Mouse (Mus musculus): ENCODE data around the gene Ppp4r3a.
"Not testable (repeated sequence)": the region's sequence is repeated elsewhere in the genome, so short reads cannot be mapped to it uniquely, and the experiment has no call there.

Ppp4r3a gene

GRCm38 (mm10) chr12:101083076-101083838, at the start of gene Ppp4r3a:
TSS of gene Ppp4r3a (minus strand) at chr12:101083702.
- DNase-seq, result peak; percentile 100

- no peak for DNase-seq
These were observed 39.5 kb upstream of the Ppp4r3a start for GRCm38 (mm10) chr12:101123013-101123412.

GRCm38 (mm10) chr12:101122066-101122465, 38.6 kb upstream of the Ppp4r3a start:
- DNase-seq, result not testable (repeated sequence)

GRCm38 (mm10) chr12:101109794-101110585, 26.5 kb upstream of the Ppp4r3a start:
- not testable (repeated sequence) for DNase-seq

GRCm38 (mm10) chr12:101107722-101108121, 24.2 kb upstream of the Ppp4r3a start:
- DNase-seq, result no peak

GRCm38 (mm10) chr12:101105571-101105970, 22.1 kb upstream of the Ppp4r3a start:
- DNase-seq, result no peak

- peak; percentile 84 for DNase-seq
These were observed 19.1 kb upstream of the Ppp4r3a start for GRCm38 (mm10) chr12:101102648-101103047.

- peak; percentile 14 for DNase-seq
These were observed 10.2 kb upstream of the Ppp4r3a start for GRCm38 (mm10) chr12:101093678-101094077.

GRCm38 (mm10) chr12:101089955-101090354, 6.5 kb upstream of the Ppp4r3a start:
- peak; percentile 64 for DNase-seq

- DNase-seq, result peak; percentile 90
These were observed 3.9 kb upstream of the Ppp4r3a start for GRCm38 (mm10) chr12:101087406-101087805.

GRCm38 (mm10) chr12:101084881-101085666, 1.6 kb upstream of the Ppp4r3a start:
- DNase-seq, result peak; percentile 78

- no peak for DNase-seq
These were observed 735 bp upstream of the Ppp4r3a start for GRCm38 (mm10) chr12:101084237-101084636.

GRCm38 (mm10) chr12:101083839-101084195, 315 bp upstream of the Ppp4r3a start:
- DNase-seq, result no peak

- DNase-seq, result peak; percentile 95
These were observed 1.0 kb downstream of the Ppp4r3a start for GRCm38 (mm10) chr12:101082296-101083075.

GRCm38 (mm10) chr12:101077955-101078354, 5.5 kb downstream of the Ppp4r3a start:
- peak; percentile 27 for DNase-seq

- no peak for DNase-seq
These were observed 8.1 kb downstream of the Ppp4r3a start for GRCm38 (mm10) chr12:101075433-101075832.

GRCm38 (mm10) chr12:101074821-101075429, 8.6 kb downstream of the Ppp4r3a start:
- peak; percentile 84 for DNase-seq

- no peak for DNase-seq
These were observed 13.7 kb downstream of the Ppp4r3a start for GRCm38 (mm10) chr12:101069813-101070212.

- DNase-seq, result no peak
These were observed 17.2 kb downstream of the Ppp4r3a start for GRCm38 (mm10) chr12:101066329-101066728.

- DNase-seq, result no peak
These were observed 43.5 kb downstream of the Ppp4r3a start for GRCm38 (mm10) chr12:101039956-101040355.

GRCm38 (mm10) chr12:101028954-101029731, 54.4 kb downstream of the Ppp4r3a start, which contains the start of gene Ccdc88c:
TSS of gene Ccdc88c (minus strand) at chr12:101029056.
- DNase-seq, result peak; percentile 98
